Mouse (Mus musculus) lung, postnatal 36 days (tissue): Measurements from ENCODE around the gene Plcb3.

Source experiments
- DNase-seq: peaks from one replicate; pipeline ENCODE4 v3.0.0; 2022; ENCODE audit warnings: mixed read lengths

Gene Plcb3

DNA sequence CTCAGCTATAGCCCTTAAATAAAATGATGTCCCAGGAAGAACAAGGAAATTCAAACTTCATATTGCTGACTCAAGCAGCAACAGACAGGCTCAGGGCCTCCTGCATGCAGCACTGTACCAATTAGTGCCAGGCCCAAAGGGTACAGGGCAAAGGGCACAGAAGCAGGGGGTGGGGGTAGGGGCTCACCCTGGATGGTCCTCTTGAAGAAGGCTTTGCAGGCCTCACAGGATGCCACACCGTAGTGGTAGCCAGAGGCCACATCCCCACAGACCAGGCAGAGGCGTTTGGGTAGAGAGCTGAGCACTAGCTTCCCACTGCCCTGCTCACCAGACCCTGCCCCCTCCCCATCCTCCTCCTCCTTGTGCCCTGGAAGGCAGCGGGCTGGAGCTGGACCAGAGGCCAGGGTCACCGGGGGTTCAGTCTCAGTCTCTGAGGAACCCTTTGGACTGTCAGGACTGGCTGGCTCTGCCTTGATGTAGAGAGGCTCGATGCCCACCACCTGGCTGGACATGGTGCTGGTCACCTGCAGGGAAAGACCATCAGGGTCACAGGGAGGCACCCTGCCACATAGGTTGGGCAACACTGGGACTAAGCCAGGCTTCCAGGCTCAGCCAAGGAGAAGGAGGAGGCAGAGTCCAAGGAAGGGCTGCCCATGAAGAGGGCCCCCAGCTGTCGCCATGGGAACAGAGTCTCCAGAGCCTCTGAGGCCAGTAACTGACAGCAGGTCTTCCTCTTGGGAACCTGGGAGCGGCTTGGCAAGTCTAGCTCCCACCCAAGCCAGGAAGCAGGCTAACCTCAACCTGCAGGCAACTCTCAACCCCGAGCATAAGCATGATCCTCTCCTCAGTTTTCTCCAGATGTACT lies 56.2 kb downstream of the Plcb3 start:
- peak; percentile 73 for DNase-seq

- DNase-seq, result no peak
Observed at GRCm38 (mm10) chr19:6919431-6919830, 56.8 kb downstream of the Plcb3 start.

GRCm38 (mm10) chr19:6918321-6918720 lies 57.9 kb downstream of the Plcb3 start:
- DNase-seq, result no peak

DNA sequence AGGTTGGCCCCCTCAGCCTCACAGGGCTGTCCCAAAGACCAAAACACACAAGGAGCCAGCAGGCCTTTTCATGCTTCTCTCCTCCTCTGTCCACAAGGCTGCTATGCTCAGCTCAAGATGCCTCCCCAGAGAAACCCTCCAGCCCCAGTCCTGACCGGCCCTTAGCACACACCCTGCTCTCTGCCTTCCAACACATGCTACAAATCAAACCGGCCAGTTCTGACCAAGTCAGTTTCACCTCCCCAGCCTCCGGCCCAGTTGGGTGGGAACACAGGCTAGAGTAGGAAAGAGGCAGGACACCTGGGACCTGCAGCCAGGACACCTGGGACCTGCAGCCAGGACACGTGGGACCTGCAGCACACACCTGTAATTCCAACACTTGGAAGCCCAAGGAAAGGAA lies 59.8 kb downstream of the Plcb3 start:
- no peak for DNase-seq

DNA sequence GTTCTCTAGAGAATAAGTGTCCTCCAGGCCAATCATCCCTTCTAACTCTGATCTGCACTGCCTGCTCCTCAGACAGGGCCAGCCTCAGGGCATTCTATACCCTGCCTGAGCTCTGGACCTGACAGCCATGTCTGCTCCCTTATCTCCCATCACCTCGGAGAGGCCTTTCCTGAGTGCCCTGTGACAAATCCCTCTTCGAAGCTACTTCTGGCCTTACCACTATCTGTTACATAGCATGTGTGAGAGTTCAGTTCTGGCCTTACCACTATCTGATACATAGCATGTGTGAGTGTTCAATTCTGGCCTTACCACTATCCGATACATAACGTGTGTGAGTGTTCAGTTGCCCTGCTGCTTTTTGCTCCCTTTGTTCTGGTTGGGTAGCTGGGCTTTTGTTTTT lies 61.0 kb downstream of the Plcb3 start:
- DNase-seq, result no peak

DNA sequence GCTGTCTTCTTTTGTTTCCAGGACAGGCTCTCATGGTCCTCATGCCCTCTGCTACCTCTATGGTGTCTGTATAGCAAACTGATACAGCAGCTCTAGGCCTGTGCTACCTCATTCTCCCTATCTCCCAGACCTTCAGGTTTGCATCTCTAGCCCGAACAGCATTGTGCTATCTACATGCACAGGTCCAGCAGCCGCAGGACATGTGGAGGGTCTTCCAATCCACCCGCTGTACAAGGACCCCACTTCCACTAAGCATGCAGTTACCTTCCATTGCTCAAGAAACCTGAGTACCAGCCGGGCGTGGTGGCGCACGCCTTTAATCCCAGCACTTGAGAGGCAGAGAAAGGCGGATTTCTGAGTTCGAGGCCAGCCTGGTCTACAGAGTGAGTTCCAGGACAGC lies 61.7 kb downstream of the Plcb3 start:
- DNase-seq, result no peak

- no peak for DNase-seq
Observed at GRCm38 (mm10) chr19:6913991-6914390, 62.3 kb downstream of the Plcb3 start.

GRCm38 (mm10) chr19:6913036-6913435 lies 63.2 kb downstream of the Plcb3 start:
- no peak for DNase-seq

DNA sequence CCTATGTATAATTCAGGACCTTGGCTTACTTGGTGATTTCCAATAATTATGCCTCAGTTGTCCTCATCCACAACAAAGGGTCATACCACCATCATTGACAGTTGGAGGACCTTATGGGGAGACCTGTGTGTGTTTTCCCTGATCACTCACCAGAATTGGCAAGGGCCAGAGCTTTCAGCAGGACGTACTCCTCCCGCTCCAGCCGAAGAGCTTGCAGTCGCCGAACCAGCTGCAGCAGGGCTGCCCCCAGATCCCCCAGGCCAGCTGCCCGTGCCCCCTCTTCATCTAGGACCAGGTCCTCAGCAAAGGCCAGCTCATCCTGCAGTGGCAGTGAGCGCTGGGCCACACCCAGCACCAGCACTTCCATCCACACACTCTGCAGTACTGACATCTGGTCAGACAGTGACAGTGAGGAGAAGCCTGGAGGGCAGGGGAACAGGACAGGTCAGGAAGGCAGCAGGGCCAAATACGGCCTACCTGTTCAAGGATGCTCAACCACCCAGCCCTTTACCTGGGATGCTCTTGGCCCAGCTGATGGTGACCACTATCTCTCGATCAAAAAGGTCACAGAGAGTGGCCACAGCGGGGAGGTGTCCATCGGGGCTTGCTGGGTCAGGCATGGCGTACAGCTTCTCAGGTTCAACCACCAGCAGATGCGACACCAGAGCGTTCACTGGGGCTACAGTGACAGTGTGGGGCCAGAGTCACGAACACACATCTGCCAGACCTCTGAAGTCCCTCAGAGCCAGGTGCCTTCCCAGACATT lies 63.9 kb downstream of the Plcb3 start:
- no peak for DNase-seq

GRCm38 (mm10) chr19:6911101-6912074 lies 64.9 kb downstream of the Plcb3 start:
- DNase-seq, result no peak

DNA sequence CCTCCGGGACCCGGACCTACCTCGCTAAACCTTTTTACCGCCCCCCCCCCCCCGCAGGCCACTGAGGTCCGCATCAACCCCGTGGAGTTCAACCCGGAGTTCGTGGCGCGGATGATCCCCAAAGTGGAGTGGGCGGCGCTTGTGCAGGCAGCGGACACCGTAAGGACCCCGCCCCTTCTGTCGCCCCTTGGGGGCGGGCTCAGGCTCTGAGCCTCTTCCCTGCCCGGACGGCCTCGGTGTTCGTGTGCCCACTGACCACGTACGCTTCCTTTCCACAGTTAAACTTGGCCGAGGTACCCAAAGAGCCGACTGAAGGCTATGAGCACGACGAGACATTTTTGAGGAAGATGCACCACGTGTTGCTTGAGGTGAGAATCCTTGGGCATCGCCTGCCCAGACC lies 66.0 kb downstream of the Plcb3 start:
- peak; percentile 56 for DNase-seq

GRCm38 (mm10) chr19:6909507-6910289 lies 66.6 kb downstream of the Plcb3 start, which contains the start of the genes Trmt112 and Prdx5:
Gene Trmt112, plus strand, starts transcription at chr19:6909698.
Gene Prdx5, minus strand, starts transcription at chr19:6910106.
- peak; percentile 94 for DNase-seq

DNA sequence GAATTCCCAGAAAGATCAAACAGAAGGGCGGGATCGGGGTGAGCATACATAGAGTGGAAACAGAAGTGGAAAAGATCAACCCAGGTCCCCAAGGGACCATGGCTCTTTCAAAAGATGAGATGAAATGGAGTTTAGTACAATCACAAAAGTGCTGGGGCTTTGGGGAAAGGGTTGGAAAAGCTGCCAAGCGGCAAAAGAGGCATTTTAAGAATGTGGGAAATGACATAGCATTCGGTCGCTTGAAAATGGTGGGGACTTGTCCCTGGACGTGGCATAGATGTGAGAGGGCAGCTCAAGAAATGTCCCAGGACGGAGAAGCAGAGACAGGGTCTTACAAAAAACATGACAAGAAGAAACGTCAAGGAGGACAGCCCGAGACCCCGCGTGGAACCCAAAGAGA lies 67.2 kb downstream of the Plcb3 start:
- DNase-seq, result no peak

- DNase-seq, result peak; percentile 49
Observed at GRCm38 (mm10) chr19:6907811-6908540, 68.3 kb downstream of the Plcb3 start.

DNA sequence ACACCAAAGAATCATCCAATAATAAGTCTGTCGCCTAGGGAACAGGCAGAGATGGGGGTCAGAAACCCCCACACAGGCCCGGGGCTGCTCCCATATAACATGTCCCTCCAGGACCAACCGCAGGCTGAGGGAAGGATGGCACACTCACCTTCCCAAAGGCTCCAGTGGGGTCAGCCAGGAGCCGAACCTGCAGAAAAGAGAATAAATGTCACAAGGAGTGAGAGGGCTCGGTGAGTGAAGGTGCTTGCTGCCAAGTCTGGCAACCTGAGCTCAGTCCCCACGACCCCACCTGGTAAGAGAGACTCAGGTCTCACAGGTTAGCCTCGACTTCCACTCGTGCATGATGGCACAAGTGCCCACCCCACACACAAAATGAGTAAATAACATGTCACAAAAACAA lies 69.2 kb downstream of the Plcb3 start:
- no peak for DNase-seq

GRCm38 (mm10) chr19:6906199-6906598 lies 70.1 kb downstream of the Plcb3 start:
- DNase-seq, result no peak

DNA sequence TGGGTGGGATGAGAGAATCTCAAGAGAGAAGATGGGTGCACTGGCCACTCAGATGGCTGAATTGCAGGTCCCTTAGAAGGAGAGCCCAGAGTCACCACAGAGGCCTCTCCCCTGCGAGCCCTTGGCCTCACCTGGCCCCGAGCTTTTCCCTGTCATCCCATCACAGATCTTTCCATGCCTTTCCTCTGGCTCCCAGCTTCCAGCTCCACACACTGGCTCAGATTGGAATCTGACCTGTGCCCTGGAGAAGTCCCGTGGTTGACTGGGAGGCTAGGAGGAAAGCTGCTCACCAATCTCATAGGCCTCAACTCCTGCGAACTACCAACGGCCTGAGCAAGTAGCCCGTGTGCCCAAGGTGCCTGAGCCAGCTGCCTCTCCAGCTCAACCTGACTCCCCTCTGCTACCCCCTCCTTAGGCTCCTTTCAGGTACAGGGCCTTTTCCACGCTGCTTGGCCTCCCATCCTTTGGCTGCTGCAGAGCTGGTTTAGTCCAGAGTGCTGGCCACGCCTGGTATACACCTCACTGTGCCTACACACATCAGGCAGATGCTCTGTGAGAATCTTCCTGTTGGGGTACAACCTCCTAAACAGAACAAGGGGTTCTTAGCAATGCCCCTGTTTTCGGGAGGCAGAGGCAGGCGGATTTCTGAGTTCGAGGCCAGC lies 70.6 kb downstream of the Plcb3 start:
- no peak for DNase-seq

GRCm38 (mm10) chr19:6904846-6905245 lies 71.4 kb downstream of the Plcb3 start:
- DNase-seq, result no peak

- no peak for DNase-seq
Observed at GRCm38 (mm10) chr19:6903031-6903430, 73.2 kb downstream of the Plcb3 start.
